Mouse (Mus musculus): ENCODE measurements at regions not wholly inside any gene's neighbourhood (a gene's known extent, or its start where the extent isn't known, plus 50 kb on each side); places are given as distances from the start of the nearest gene placed in this dataset.

DNA sequence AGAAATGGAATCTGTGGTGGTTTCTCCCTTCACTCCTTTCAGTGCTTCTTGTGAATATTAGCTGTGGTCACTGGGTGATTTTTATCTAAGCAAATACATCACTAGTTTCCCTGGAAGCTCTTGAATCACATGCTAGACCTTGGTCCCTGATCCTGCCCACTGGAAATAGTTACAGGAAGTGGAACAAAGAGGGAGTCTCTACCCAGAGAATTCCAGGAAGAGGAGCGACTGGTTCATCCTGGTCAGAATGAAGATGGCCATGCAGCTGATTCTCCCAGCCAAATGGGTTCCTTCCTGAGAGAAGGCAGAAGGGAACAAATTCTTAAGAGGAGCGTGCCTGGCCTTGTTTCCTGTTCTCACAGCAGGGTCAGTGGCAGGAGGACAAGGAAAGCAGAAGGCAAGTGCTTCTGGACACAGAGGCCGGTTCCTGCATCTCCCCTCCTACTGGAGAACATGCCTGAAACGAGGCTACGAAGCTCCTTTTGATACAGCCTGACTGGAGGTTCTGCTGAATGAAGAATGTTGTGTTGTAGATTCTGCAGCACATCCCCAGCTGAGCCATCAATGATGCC, 264.8 kb upstream of the Sdk2 start:
- no peak for DNase-seq (ENCODE audit: low spot score in 2 of 2)

DNA sequence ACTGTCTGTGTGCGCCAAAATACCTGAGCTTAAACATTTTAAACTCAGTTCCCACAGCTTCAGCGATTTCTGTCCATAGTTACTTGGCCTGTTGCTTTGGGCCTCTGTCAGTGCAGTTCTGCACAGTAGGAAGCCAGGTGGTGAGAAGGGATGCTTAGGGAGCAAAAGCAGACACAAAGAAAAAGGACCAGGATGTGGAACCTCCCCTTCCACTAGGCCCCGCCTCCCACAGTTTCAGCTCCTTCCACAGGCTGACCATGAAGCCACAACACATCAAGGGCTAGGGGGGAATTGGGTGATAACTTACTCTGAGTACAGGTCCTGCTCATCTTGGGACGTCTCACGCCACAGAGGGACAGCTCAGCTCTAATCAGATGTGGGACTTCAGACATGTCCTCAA, 263.5 kb upstream of the Sdk2 start:
- DNase-seq (ENCODE audit: low spot score in 2 of 2), result no peak

DNA sequence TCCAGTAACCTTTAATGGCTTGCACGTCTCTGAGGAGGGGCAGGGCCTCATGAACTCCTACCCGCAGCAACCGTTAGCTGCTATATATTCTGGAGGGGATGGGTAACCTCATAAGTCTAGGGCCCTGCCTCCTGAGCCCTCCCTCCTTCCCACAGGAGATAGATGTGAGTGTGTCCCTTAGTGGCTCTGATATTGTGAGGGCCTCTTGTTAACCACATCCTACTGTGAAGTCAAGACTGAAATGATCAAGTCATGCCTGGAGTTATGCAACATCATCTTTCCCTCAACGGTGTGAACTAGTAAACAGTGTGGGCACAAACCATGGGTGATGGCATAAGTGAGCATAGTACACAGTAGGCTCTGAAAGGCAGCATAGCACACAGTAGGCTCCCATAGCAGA, 255.8 kb upstream of the Sdk2 start:
- DNase-seq (ENCODE audit: low spot score in 2 of 2), result no peak

DNA sequence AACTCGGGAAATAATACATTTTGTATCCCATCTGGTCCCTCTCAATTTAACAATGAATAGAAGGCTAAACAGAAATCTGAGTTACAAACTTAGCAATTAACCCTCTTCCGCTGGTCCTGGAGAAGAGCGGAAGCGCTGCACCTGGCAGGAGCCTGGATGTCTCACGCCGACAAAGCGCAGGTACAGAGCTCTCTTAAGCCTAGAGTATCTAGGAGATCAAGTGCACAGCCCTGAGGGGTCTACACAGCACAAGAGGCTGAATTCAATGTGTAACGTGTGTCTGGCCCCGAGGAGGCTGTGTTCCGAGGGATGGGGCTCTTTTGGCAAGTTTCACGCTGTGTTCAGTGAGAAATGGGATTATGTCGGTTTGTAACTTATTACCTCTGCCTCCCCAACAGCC, 255.1 kb upstream of the Sdk2 start:
- no peak for DNase-seq (ENCODE audit: low spot score in 2 of 2)

DNA sequence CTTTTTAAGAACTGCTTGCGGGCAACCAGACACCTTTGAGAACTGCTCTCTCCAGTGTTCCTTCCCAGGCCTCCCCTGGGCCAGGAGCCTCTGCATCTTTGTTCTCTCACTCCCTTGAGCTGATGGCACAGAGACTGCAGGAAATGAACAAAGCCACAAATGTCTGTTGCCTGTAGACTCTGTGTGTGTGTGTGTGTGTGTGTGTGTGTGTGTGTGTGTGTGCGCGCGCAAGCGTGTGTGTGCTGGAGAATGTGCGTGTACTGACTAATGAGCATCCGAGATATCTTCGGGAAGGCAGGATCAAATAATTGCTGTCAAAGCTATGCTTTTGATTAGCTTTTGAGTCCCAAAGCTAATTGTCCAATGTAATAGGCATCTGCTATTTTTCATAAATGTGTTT, 254.7 kb upstream of the Sdk2 start:
- no peak for DNase-seq (ENCODE audit: low spot score in 2 of 2)

DNA sequence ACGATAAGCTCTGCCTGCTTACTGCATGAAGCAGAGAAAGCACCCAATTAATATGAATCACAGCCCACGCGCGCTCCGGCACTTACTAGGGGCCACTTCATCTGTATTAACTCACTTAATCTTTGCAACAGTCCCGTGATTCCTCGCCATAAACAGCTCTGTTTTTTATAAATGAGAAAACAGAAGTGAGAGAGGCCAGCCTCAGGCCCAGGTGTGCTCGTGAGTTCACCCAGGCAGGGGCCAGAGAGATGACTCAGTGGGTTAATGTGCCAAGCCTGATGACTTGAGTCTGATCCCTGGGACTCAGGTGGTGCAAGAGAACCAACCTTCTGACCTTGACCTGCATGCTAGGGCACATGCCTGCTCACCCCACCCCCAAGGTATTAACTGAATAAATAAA, 248.4 kb upstream of the Sdk2 start:
- peak in 1 of 2 experiments; percentile 2 for DNase-seq (ENCODE audit: low spot score in 2 of 2)

DNA sequence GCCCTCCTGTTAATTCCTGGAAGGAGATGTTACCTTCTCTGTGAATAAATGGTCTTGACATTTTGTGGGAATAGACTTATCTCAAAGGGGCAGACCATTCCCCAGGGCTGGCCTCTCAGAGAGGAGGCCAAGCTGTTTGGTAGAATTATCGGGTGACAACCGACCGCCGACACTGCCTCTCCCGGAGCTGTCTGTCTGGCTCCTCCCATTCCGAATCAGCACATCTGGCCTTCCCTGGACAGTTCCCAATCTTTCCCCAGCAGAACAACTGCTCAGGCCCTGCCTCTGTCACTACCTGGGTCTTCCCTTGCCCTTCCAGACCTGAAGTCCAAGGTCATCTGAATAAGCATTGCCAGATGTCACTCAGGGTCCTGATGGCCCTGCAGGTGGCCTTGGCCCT, 246.8 kb upstream of the Sdk2 start:
- no peak for DNase-seq (ENCODE audit: low spot score in 2 of 2)

DNA sequence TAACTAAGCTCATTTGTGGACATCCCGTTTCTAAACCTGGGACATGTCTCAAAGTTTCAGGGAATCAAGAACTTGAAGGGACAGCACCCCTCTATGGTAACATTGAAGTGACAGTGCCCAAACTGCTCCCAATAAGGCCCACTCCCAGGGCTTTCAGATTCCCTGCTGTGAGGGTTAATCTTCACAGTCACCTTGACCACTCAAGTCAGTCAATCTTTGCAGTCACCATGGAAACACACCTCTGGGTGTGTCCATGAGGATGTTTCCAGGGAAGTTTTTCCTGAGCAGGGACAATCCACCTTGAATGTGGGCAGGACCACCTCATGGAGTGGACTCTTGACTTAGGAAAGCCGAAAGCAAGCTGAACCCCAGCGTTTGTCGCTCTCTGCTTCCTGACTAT, 244.8 kb upstream of the Sdk2 start:
- DNase-seq (ENCODE audit: low spot score in 2 of 2), result no peak

DNA sequence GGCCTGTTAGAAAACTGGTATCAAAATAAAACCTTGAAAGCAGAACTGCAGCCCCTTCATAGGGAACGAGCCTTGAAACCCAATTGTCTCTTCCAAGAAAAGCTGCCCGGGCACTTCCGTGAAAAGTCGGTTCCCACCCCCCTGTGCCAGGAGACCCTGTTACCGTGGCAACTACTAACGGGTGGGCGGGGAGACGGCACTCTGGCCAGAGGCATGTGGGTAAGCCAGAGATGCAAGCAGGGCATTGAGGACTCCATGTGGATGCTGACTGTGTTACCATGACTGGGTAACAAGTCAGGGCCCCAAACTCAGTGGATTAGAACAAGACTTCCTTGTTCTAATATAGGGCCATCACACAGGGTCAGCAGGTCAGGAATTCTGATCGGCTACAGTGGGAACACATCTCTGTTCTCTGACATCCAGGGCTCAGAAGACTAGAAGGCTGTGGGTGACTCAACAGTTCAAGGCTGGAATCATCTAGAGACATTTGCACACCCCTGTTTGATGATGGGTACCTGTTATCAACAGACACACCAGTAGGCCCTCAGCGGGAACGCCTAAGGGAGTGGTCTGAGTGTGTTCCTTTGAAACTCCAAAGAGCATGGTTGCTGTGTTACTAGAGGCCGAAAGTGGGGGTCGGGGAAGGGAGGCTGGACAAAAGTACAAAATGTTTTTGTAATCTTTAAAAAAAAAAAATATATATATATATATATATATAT, 236.9 kb upstream of the Sdk2 start:
- no peak for DNase-seq (ENCODE audit: low spot score in 2 of 2)

DNA sequence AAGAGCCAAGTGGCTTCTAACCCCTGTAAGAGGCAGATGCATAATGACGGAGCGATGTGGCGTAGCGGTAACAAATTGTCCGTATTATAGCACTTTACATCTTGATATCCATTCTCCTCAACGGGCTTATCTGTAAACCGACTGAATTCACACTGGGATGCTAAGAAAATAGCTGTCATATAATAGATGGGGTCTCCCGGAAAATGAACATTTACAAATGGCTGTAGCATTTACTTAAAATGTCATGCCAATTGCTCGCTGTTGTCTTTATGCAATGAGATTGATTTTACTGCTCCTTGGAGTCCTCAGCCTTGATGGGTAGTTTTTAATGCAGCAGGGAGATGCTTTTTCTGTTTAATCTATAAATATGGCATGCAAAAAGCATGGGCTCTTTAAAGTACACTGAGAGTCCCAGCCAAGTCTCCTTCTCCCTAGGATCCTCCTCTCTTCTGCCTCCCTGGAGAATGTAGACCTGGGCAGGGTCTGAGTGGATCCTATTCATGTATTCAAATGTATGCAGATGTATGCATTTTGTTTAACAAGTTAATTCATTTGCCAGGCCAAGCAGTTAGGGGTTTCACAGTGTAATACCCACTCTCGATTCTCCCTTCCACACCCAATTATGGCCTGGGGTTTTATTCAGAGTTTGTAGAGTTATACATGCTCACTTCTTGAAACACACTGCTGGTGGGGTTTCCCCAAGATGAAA, 233.9 kb upstream of the Sdk2 start:
- no peak for DNase-seq (ENCODE audit: low spot score in 2 of 2)

DNA sequence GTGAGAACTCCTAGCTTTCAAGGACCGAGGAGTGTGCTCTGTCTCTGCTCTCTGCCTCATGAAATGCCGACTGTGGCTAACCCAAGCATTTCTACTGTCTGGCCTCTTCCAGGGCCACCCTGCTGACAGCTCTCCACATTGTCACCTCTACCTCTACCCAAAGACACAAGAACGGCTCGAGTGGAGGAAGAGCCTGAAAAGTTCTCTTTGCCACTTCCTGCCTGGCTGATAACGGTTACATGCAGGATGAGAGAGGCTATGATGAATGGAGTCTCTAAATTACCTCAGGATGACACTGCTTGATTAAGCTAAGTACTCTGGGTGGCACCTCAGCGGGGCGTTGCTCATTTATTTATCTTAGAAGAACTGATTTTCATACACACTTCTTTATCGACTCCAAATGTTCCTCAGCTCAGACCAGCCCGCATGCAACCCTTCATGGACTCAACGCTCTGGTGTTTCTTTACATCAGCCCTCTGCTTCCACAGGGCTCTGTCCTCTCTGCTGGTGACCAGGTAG, 230.0 kb upstream of the Sdk2 start:
- no peak for DNase-seq (ENCODE audit: low spot score in 2 of 2)

DNA sequence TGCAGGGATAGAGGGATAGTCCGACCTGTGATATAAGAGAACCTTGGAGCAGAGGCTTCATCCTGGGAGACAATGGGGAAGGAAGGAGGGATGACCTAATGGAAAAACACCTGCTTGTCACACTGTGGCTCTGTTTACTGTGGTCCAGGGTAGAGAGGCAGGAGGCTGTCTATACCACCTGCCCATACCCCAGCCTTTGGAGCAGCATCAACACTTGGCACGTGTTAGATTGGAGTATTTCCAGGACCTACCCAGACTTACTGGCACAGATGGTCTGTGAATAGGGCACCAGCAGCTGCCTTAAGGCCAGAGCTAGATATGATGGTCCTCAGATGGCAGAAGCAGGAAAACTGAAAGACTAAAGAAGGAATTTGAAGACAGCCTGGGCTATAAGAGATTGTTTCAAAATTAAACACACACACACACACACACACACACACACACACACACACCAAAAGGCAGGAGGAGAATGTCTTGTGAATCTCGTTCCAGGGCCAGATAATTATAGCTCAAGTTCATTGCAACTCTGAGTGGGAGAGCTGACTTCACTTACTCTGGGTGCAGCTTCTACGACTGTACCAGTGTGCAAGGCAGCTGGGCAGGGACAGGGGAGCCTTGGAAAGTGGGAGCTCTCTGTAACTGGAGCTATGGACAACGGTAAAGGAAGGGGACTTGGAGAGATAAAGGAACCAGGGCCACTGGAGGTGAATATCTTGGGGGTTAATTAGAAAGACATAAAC, 227.8 kb upstream of the Sdk2 start:
- DNase-seq (ENCODE audit: low spot score in 2 of 2), result no peak

DNA sequence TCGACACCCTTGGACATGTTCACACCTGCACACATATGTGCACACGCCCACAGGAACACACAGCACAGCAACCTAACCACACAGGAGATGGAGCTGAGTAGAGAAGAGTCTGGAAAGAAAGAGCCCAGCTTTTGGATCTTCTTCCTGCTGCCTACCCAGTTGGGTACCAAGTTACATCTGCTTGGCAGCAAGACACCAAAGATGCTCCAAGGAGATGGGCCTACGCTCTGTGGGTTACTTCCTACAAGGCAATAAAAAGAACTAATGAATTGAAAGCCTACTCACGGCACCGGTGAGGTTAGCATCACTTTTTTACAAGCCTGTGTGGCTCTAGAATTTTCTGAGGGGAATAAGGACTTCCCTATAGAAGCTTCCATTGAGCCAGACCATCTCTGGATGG, 224.4 kb upstream of the Sdk2 start:
- DNase-seq (ENCODE audit: low spot score in 2 of 2), result no peak

DNA sequence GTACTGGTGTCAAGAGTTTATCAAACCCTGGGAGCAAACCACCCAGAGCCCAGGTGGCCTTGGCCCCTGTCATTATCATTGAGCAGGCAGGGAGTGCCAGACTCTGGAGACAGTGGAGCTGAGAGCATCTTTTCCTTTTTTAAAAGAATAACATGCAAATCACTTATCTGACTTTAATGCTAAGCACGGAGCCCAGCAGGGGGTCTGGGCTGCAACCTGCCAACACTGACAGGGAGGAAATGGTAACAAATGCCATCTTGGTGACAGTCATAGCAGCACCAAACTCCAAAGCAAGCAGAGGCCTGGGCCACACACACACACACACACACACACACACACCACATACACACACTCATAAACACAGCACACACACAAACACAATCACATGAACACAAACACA, 223.1 kb upstream of the Sdk2 start:
- no peak for DNase-seq (ENCODE audit: low spot score in 2 of 2)

DNA sequence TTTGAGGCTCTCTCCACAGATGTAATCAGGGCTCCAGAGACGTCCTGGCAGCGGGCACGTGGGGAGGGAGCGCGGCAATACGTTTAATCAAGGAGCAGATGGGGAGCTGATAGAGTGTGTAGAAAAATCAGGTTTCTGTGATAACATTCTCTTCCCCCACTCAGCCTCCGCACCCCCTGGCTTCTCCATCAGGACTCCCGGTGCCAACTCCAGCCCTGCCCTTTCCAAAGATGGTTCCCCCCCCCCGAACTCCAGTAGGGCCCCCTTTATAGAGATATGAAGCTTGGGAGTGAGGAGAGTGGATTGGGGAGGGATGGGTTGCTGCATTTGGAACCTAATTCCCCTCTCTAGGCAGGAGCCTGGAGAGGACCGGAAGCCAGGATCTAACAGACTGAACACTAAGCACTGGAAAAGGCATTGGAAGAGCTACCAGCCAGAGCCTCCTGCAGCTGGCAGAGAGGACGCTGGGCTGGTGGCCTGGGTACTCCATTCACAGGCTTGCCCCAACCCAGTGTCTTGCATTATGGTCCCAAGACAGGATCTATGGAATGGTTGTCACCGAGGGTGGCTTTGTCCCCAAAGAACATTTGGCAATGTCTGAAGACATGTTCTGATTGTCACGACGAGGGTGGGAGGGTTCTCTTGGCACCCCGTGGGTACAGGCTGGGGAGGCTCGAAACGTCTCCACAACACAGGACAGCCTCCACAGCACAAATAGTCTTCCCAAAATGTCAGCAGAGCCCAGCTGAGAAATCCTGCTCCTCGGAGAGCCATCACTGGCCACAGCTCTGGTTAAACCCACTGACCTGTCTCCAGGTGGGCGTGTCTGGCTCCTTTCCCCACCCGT, 218.2 kb upstream of the Sdk2 start:
- no peak for DNase-seq (ENCODE audit: low spot score in 2 of 2)

DNA sequence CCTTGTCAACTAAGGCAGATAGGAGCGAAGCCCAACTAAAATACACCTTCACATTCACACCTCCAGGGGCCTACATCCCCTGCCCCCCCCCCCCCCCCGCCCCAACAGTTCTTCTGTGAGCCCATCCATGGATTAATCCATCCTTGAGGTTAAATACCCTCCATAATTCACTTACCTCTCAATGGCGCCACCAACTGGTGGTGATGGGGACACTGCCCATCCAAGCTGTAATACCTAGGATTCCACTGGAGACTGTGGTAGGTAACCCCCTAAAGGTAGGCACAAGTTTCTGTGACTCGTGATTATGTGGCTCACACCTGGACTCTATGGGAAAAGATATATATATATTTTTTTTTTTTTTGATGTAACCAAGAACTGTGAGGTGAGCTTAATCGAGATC, 216.4 kb upstream of the Sdk2 start:
- peak in 1 of 2 experiments; percentile 11 for DNase-seq (ENCODE audit: low spot score in 2 of 2)

DNA sequence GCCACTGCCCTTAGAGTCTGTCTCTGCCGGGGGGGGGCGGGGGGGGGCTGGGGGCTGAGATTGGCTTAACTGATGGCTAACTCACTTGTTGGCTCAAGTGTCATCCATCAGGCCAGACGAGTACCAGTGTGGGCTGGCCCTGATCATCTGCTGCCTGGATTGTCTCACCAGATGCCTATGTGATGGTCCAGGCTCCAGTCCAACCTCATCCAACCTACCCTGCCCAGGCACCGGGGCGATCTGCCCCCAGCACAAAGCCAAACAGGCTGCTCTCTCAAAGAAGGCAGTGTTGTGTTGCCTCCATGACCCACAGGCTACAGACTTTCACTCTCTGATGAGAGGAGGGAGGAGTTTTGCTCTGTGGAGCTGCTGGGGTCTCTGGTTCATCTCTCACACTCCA, 215.7 kb upstream of the Sdk2 start:
- no peak for DNase-seq (ENCODE audit: low spot score in 2 of 2)

DNA sequence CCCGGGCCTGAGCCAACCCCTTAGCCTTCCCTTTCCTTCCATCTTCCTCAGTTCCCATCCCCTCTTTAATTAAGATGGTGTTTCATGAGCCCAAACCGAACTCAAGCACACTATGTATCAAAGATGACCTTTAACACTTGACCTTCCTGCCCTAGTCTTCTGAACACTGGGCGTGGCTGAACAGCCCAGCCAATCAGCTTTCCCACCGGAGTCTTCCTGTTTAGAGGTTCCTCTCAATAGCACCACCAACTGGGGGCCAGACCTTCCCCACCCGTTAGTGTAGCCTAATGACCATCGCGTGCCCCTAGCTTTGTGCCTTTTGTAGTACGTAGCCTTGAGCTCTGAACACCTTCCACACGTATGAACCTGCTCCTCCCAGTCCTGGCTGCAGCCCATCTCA, 215.0 kb upstream of the Sdk2 start:
- no peak for DNase-seq (ENCODE audit: low spot score in 2 of 2)

DNA sequence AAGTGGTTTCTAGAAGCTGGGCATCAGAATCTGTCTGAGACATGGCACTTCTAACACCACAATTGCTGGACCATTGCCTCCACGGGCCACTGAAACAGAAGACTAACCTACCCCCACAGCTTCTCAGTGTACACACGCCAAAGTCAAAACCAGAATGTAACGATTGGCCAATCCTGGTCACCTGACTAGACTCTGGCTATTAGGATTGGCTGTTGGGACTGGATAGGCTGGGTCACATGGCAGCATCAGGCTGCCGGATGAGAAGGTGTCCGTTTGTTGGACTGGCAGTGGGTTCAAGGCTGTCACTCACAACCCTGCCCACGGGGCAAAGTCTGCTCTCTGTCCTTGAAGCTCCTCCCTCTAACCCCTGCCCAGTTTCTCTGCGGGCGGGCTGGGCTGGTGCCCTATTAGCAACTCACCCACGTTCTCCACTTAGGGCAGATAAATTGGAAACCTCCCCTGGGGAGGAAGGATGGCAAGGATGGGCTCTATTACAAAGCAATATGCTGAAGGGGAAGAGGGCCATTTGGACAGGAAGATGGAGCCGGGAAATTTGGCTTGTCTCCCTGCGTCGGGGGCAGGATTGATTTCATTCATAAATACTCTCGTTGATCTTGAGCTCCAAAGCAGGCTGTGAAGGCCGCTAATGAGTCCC, 214.3 kb upstream of the Sdk2 start:
- no peak for DNase-seq (ENCODE audit: low spot score in 2 of 2)

DNA sequence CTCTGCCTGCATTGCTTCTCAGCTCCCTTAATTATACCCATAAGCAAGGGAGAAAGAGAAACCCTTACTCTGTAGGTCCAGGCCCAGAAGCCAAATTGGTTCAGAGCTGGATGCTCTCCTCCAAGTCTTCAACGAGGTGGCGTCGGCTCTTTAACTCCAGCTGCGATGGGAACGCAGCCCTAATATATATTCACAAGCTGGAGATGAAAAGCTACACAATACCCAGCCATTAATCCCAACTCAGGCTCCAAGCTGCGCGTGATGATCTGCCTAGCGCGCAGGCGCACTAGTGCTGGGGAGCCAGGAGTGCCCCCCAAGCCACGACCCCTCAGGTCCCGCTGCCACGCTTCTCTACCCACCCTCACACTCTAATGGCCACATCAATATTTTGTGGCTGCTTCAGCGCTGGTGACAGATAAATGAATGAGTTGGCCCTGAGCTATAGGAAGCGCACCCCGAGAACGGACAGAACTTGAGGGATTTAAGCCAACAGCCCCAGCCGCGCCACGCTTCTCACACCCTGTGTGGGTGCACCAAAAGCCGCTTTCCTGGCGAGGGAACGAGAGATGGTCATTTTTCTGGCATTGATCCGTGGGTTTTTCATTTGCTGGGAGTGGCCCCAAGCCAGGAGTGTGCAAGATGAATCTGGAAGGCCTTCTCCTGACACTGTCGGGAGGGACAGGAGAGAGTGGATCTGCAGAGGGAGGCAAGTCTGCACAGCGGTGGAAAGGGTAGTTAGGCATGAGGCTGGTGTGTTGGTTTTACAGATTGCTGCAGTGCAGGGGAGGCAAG, 210.9 kb upstream of the Sdk2 start:
- DNase-seq (ENCODE audit: low spot score in 2 of 2), result no peak
